Mouse (Mus musculus) olfactory bulb, adult 2 months (tissue): ENCODE data around the gene Zfp326.

Experiments
- CTCF ChIP-seq: fragments of 200-500 bp; IDR thresholded peaks from 2 replicates; pipeline ENCODE4 v1.5.1; 2012; ENCODE audit warnings: low read depth, mild to moderate bottlenecking, low read length, moderate library complexity; ENCODE audit not compliant: insufficient read depth
- POLR2A ChIP-seq: fragments of 200-500 bp; IDR thresholded peaks from 2 replicates; pipeline ENCODE4 v1.6.1; 2012; ENCODE audit warnings: mild to moderate bottlenecking, low read depth, low read length, moderate library complexity; ENCODE audit not compliant: insufficient read depth

DNA sequence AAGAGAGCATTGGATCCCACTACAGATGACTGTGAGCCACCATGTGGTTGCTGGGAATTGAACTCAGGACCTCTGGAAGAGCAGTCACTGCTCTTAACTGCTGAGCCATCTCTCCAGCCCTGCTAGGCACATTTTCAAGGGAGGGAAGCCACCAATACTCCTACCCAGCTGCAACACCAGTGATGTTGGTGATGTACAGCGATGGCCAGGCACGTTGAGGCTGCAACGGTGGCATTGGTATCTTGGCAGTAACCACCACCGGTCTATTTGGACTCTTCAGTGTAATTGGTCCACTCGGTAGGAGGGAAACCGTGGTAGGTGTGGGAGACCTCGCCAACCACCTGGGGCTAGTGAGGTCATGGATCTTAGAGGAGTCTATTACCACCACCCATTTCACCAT, 6.6 kb upstream of the Zfp326 start:
- no peak for TF ChIP-seq CTCF
- no peak for TF ChIP-seq POLR2A
